Mouse (Mus musculus) brain, adult 2 months (tissue): Measurements from ENCODE around the gene 2610008E11Rik.
"Not testable (repeated sequence)": the region's sequence is repeated elsewhere in the genome, so short reads cannot be mapped to it uniquely, and the experiment has no call there.

Experiments used
- DNase-seq: peaks from one replicate; pipeline ENCODE4 v3.0.0; 2011; ENCODE audit warnings: low read depth, low spot score

The 2610008E11Rik gene

GRCm38 (mm10) chr10:79097161-79097754 lies at the start of gene 2610008E11Rik:
Gene 2610008E11Rik, minus strand, starts transcription at chr10:79097600.
- DNase-seq: peak; percentile 99

- DNase-seq: peak; percentile 81
Observed at GRCm38 (mm10) chr10:79116125-79116849, 18.9 kb upstream of the 2610008E11Rik start.

- DNase-seq: no peak
Observed at GRCm38 (mm10) chr10:79115085-79115484, 17.7 kb upstream of the 2610008E11Rik start.

GRCm38 (mm10) chr10:79110482-79110881 lies 13.1 kb upstream of the 2610008E11Rik start:
- DNase-seq: no peak

- DNase-seq: no peak
Observed at GRCm38 (mm10) chr10:79109156-79109555, 11.8 kb upstream of the 2610008E11Rik start.

GRCm38 (mm10) chr10:79107531-79107930 lies 10.1 kb upstream of the 2610008E11Rik start:
- no peak for DNase-seq

GRCm38 (mm10) chr10:79106325-79107282 lies 9.2 kb upstream of the 2610008E11Rik start:
- DNase-seq: no peak

- peak; percentile 36 for DNase-seq
Observed at GRCm38 (mm10) chr10:79096706-79097105, 694 bp downstream of the 2610008E11Rik start.

GRCm38 (mm10) chr10:79091731-79092130 lies 5.7 kb downstream of the 2610008E11Rik start:
- no peak for DNase-seq

- DNase-seq: peak; percentile 68
Observed at GRCm38 (mm10) chr10:79089000-79089399, 8.4 kb downstream of the 2610008E11Rik start.

GRCm38 (mm10) chr10:79086577-79086976 lies 10.8 kb downstream of the 2610008E11Rik start:
- DNase-seq: no peak

- DNase-seq: not testable (repeated sequence)
Observed at GRCm38 (mm10) chr10:79057370-79057769, 40.0 kb downstream of the 2610008E11Rik start.

- not testable (repeated sequence) for DNase-seq
Observed at GRCm38 (mm10) chr10:79042457-79042856, 54.9 kb downstream of the 2610008E11Rik start.

GRCm38 (mm10) chr10:79028441-79028840 lies 69.0 kb downstream of the 2610008E11Rik start, which contains the start of gene Olfr57:
Gene Olfr57, plus strand, starts transcription at chr10:79028741.
- DNase-seq: no peak
